Mouse (Mus musculus) spleen, adult 2 months (tissue): ENCODE results near the gene Slc25a11.

Experiments used
- CTCF ChIP-seq: fragments of 200-500 bp; IDR thresholded peaks from 2 replicates; pipeline ENCODE4 v1.5.1; 2011; ENCODE audit warnings: mild to moderate bottlenecking, inconsistent platforms; ENCODE audit not compliant: insufficient read depth, insufficient read length, insufficient replicate concordance; ENCODE audit errors: extremely low read depth
- POLR2A ChIP-seq: fragments of 200-500 bp; IDR thresholded peaks from 2 replicates; pipeline ENCODE4 v1.6.1; 2011; ENCODE audit warnings: low read depth, low read length, inconsistent platforms

GRCm38 (mm10) chr11:70656456-70656927 is 9.2 kb upstream of the Slc25a11 start:
- TF ChIP-seq POLR2A: no peak
- no peak for TF ChIP-seq CTCF
